Mouse (Mus musculus) liver, embryonic 16.5 days (tissue): ENCODE measurements at regions not wholly inside any gene's neighbourhood (a gene's known extent, or its start where the extent isn't known, plus 50 kb on each side); places are given as distances from the start of the nearest gene placed in this dataset.
"Not testable (repeated sequence)": the region's sequence is repeated elsewhere in the genome, so short reads cannot be mapped to it uniquely, and the experiment has no call there.

ENCODE experiments used
- ATAC-seq: fragments of 200-750 bp; cut with Nextera tagmentation; 2 replicates; pipeline ENCODE4 v1.8.0; 2017; ENCODE audit warnings: low read depth, mild to moderate bottlenecking, moderate number of reproducible peaks, moderate library complexity
- H3K27ac ChIP-seq: fragments of 300-500 bp; sonication (generic); 2 replicates; pipeline ENCODE4 v1.5.1; 2014; ENCODE audit warnings: mild to moderate bottlenecking, low read length
- H3K27me3 ChIP-seq: fragments of 300-500 bp; sonication (generic); 2 replicates; pipeline ENCODE4 v1.6.1; 2014; ENCODE audit warnings: low read depth, low read length, mixed read lengths; ENCODE audit not compliant: control insufficient read depth, insufficient read depth
- H3K36me3 ChIP-seq: fragments of 300-500 bp; sonication (generic); 2 replicates; pipeline ENCODE4 v1.6.1; 2014; ENCODE audit warnings: mild to moderate bottlenecking; ENCODE audit not compliant: control insufficient read depth, insufficient read depth
- H3K4me1 ChIP-seq: fragments of 300-500 bp; sonication (generic); 2 replicates; pipeline ENCODE4 v1.6.1; 2014; ENCODE audit warnings: low read depth, low read length, mixed read lengths; ENCODE audit not compliant: control insufficient read depth
- H3K4me2 ChIP-seq: fragments of 300-500 bp; sonication (generic); 2 replicates; pipeline ENCODE4 v1.6.1; 2014; ENCODE audit warnings: low read depth, low read length, mixed read lengths
- H3K4me3 ChIP-seq: fragments of 300-500 bp; sonication (generic); 2 replicates; pipeline ENCODE4 v1.5.1; 2014; ENCODE audit warnings: low read depth, mild to moderate bottlenecking, low read length
- H3K9ac ChIP-seq: fragments of 300-500 bp; sonication (generic); 2 replicates; pipeline ENCODE4 v1.6.1; 2014; ENCODE audit warnings: low read depth, low read length
- H3K9me3 ChIP-seq: fragments of 300-500 bp; sonication (generic); replicated peaks from 2 replicates; pipeline ENCODE4 v1.6.1; 2016; ENCODE audit warnings: low read length; ENCODE audit not compliant: control insufficient read depth
- WGBS: fragments of 180-500 bp; shearing (Covaris S2); extraction: QIAGEN DNeasy Blood & Tissue Kit; methylation state at CpG from one replicate; pipeline ENCODE4 v1.1.7; 2014; ENCODE audit not compliant: insufficient replicate concordance; 5-methylcytosine and 5-hydroxymethylcytosine counted together

DNA sequence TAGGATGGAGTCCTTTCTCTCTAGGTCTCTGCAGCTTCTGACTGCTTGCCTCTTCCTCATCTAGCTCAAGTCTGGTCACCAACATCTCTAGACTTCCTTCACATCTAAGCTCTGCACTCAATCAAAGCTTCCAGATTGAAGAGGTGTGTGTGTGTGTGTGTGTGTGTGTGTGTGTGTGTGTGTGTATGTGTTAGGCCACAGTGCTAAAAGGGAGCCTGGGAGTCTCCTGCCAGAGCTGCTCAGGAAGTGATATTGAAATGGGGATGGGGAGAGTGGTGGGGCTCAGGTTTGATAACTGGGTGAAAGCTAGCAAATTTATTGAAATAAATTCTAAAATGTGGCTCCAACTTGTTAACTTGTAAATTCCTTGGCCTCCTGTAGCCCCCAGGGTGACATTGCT, 73.3 kb downstream of the Gm31371 start:
- H3K4me1 ChIP-seq, H3K9me3 ChIP-seq, ATAC-seq, H3K27ac ChIP-seq, H3K4me2 ChIP-seq, H3K36me3 ChIP-seq, H3K4me3 ChIP-seq, H3K9ac ChIP-seq, H3K27me3 ChIP-seq: not testable (repeated sequence)

- Histone ChIP-seq H3K27ac (no peak overlapping the region), H3K36me3 (no peaks in the 10 kb centered on the region), H3K27me3 (no peaks in the 10 kb centered on the region), H3K9me3 (no peaks in the 10 kb centered on the region), H3K4me3 (peak overlapping the region; percentile 64), H3K4me1 (no peaks in the 10 kb centered on the region), H3K4me2 (peak overlapping the region; percentile 65), H3K9ac (peak overlapping the region; percentile 64)
- 7% methylated on average over 42 of the region's 42 CpGs for WGBS
- peak; percentile 92 for ATAC-seq
These were observed 76.5 kb downstream of the Gm31371 start for GRCm38 (mm10) chr8:19979536-19980345.

DNA sequence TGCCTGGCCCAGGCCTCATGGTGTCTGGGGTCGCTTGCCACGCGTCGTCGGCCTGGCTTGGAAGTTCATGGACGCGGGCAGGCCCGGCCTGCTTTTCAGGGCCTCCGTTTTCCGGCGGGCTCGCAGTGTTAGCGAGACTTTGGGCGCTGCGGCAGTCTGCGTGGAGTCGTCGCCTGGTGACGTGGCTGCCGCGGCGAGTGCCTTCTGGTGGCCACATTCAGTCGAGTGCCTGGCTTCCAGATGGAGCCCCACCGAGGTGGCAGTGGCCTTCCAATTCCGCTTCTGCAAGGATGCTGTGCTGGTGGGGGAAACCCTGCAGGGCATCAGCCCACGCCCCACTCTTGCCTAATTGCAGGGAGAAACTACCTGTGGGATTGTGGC, 77.1 kb downstream of the Gm31371 start:
- not testable (repeated sequence) for H3K9me3 ChIP-seq, H3K27ac ChIP-seq, H3K36me3 ChIP-seq, H3K4me1 ChIP-seq, ATAC-seq, H3K27me3 ChIP-seq
- Histone ChIP-seq H3K9ac (peak overlapping the region; percentile 64), H3K4me2 (peak overlapping the region; percentile 65), H3K4me3 (peak overlapping the region; percentile 64)
- WGBS, result 22% methylated on average over 26 of the region's 26 CpGs

GRCm38 (mm10) chr8:20008106-20008505, 104.9 kb downstream of the Gm31371 start:
- not testable (repeated sequence) for ATAC-seq
- 58% methylated on average over 3 of the region's 3 CpGs for WGBS

GRCm38 (mm10) chr8:20010947-20011346, 107.8 kb downstream of the Gm31371 start:
- ATAC-seq, H3K36me3 ChIP-seq: not testable (repeated sequence)
- WGBS, result 52% methylated on average over 8 of the region's 8 CpGs

More at GRCm38 (mm10) chr8:20008106-20008505, 104.9 kb downstream of the Gm31371 start:
- H3K27ac ChIP-seq, H3K27me3 ChIP-seq, H3K4me2 ChIP-seq, H3K9ac ChIP-seq, H3K36me3 ChIP-seq, H3K9me3 ChIP-seq, H3K4me3 ChIP-seq, H3K4me1 ChIP-seq: not testable (repeated sequence)

GRCm38 (mm10) chr8:20013278-20013677, 110.1 kb downstream of the Gm31371 start:
- H3K4me1 ChIP-seq, H3K4me3 ChIP-seq, H3K4me2 ChIP-seq, H3K36me3 ChIP-seq, H3K27me3 ChIP-seq, ATAC-seq, H3K9me3 ChIP-seq, H3K9ac ChIP-seq, H3K27ac ChIP-seq: not testable (repeated sequence)
- 44% methylated on average over 7 of the region's 7 CpGs for WGBS

More at GRCm38 (mm10) chr8:20010947-20011346, 107.8 kb downstream of the Gm31371 start:
- not testable (repeated sequence) for H3K9ac ChIP-seq, H3K4me1 ChIP-seq, H3K4me3 ChIP-seq, H3K27ac ChIP-seq, H3K9me3 ChIP-seq, H3K27me3 ChIP-seq, H3K4me2 ChIP-seq

- H3K4me1 ChIP-seq, H3K9ac ChIP-seq, H3K27me3 ChIP-seq, ATAC-seq, H3K36me3 ChIP-seq, H3K4me2 ChIP-seq, H3K4me3 ChIP-seq, H3K27ac ChIP-seq, H3K9me3 ChIP-seq: not testable (repeated sequence)
- 49% methylated on average over 5 of the region's 5 CpGs for WGBS
These were observed 111.4 kb downstream of the Gm31371 start for GRCm38 (mm10) chr8:20014451-20015130.

- 77% methylated on average over 6 of the region's 6 CpGs for WGBS
These were observed 112.4 kb downstream of the Gm31371 start for GRCm38 (mm10) chr8:20015411-20016081.

More at GRCm38 (mm10) chr8:20015411-20016081, 112.4 kb downstream of the Gm31371 start:
- H3K27ac ChIP-seq, H3K9ac ChIP-seq, H3K4me1 ChIP-seq, H3K4me2 ChIP-seq, H3K4me3 ChIP-seq, H3K36me3 ChIP-seq, H3K9me3 ChIP-seq, ATAC-seq, H3K27me3 ChIP-seq: not testable (repeated sequence)
